Mouse (Mus musculus) heart, postnatal 25 days (tissue): Measurements from ENCODE around the gene Slc25a23. TPM values are rescaled to one million over a fixed set of nuclear protein-coding genes. Genes with fewer than 3 reads are reported as not detected.
A peak's percentile ranks its signal among the peaks of the same experiment; 100 is the strongest.
"Not testable (repeated sequence)": the region's sequence is repeated elsewhere in the genome, so short reads cannot be mapped to it uniquely, and the experiment has no call there.

Experiments
- DNase-seq: peaks from one replicate; pipeline ENCODE4 v3.0.0; 2022; ENCODE audit warnings: low spot score
- intact Hi-C: fragments of 180-260 bp; cut with DNase I; formaldehyde crosslinking; loops from one replicate; pipeline ENCODE4 v1.15.1; 2025
- total RNA-seq, 2 experiments: library from RNA; stranded (reverse); gene quantifications; 2 replicates each; pipeline ENCODE4 v1.2.3; 2021

Gene Slc25a23
- total RNA-seq, 2 experiments from 2014 or later = 65.1 to 75.0 TPM

GRCm38 (mm10) chr17:57079919-57080318, 20.3 kb upstream of the Slc25a23 start:
- intact Hi-C loops = no loop called here

GRCm38 (mm10) chr17:57078336-57078735, 18.7 kb upstream of the Slc25a23 start, which contains the start of gene Dennd1c:
Gene Dennd1c, minus strand, starts transcription at chr17:57078514.
- intact Hi-C loops = no loop called here
- no peak for DNase-seq

More at GRCm38 (mm10) chr17:57079919-57080318, 20.3 kb upstream of the Slc25a23 start:
- DNase-seq = no peak

- DNase-seq = no peak
- intact Hi-C loops = no loop called here
Observed at GRCm38 (mm10) chr17:57076916-57077315, 17.3 kb upstream of the Slc25a23 start.

GRCm38 (mm10) chr17:57070699-57071098, 11.0 kb upstream of the Slc25a23 start:
- no peak for DNase-seq
- intact Hi-C loops = no loop called here

GRCm38 (mm10) chr17:57070272-57070671, 10.6 kb upstream of the Slc25a23 start:
- intact Hi-C loops = no loop called here
- no peak for DNase-seq

- intact Hi-C loops = loop anchor here (10.0 kb wide), 1 partner anchor 268 kb away; no protein-coding TSS in a partner anchor
- no peak for DNase-seq
Observed at GRCm38 (mm10) chr17:57066908-57067307, 7.2 kb upstream of the Slc25a23 start.

- intact Hi-C loops = loop anchor here (10.0 kb wide), 1 partner anchor 272 kb away; no protein-coding TSS in a partner anchor
Observed at GRCm38 (mm10) chr17:57063031-57063430, 3.4 kb upstream of the Slc25a23 start.

GRCm38 (mm10) chr17:57062548-57062947, 2.9 kb upstream of the Slc25a23 start:
- intact Hi-C loops = loop anchor here (10.0 kb wide), 1 partner anchor 272 kb away; no protein-coding TSS in a partner anchor
- no peak for DNase-seq

More at GRCm38 (mm10) chr17:57063031-57063430, 3.4 kb upstream of the Slc25a23 start:
- no peak for DNase-seq

GRCm38 (mm10) chr17:57062011-57062521, 2.4 kb upstream of the Slc25a23 start:
- intact Hi-C loops = loop anchor here (10.0 kb wide), 1 partner anchor 273 kb away; no protein-coding TSS in a partner anchor
- DNase-seq = no peak

- DNase-seq = no peak
- intact Hi-C loops = loop anchor here (2.0 to 10.0 kb wide), 2 partner anchors 106 to 274 kb away; no protein-coding TSS in a partner anchor
Observed at GRCm38 (mm10) chr17:57061069-57061468, 1.4 kb upstream of the Slc25a23 start.

GRCm38 (mm10) chr17:57060231-57060801, 653 bp upstream of the Slc25a23 start:
- intact Hi-C loops = loop anchor here (2.0 to 10.0 kb wide), 2 partner anchors 106 to 274 kb away; no protein-coding TSS in a partner anchor

GRCm38 (mm10) chr17:57058891-57059485, 675 bp downstream of the Slc25a23 start, which contains the start of gene Crb3:
Gene Crb3, plus strand, starts transcription at chr17:57059105.
- no peak for DNase-seq
- intact Hi-C loops = loop anchor here (2.0 to 5.0 kb wide), 2 partner anchors 67 to 228 kb away; partner anchors contain the start of genes Clpp and Rfx2

More at GRCm38 (mm10) chr17:57060231-57060801, 653 bp upstream of the Slc25a23 start:
- peak; percentile 92 for DNase-seq

GRCm38 (mm10) chr17:57056246-57056645, 3.4 kb downstream of the Slc25a23 start:
- intact Hi-C loops = loop anchor here (5.0 kb wide), 1 partner anchor 64 kb away; the partner anchor contains the start of gene Clpp
- DNase-seq = no peak

- DNase-seq, intact Hi-C loops: not testable (repeated sequence)
Observed at GRCm38 (mm10) chr17:57051679-57052078, 8.0 kb downstream of the Slc25a23 start.

GRCm38 (mm10) chr17:57048816-57049215, 10.8 kb downstream of the Slc25a23 start:
- no peak for DNase-seq
- intact Hi-C loops = no loop called here

- intact Hi-C loops = no loop called here
- no peak for DNase-seq
Observed at GRCm38 (mm10) chr17:57047406-57047805, 12.3 kb downstream of the Slc25a23 start.

GRCm38 (mm10) chr17:57041554-57041953, 18.1 kb downstream of the Slc25a23 start, which contains the start of gene Slc25a41:
Gene Slc25a41, minus strand, starts transcription at chr17:57041654.
- intact Hi-C loops = no loop called here
- DNase-seq = no peak

- intact Hi-C loops = no loop called here
- no peak for DNase-seq
Observed at GRCm38 (mm10) chr17:57038978-57039377, 20.7 kb downstream of the Slc25a23 start.

GRCm38 (mm10) chr17:57032854-57033253, 26.8 kb downstream of the Slc25a23 start:
- intact Hi-C loops = no loop called here
- no peak for DNase-seq

GRCm38 (mm10) chr17:57031661-57032420, 27.8 kb downstream of the Slc25a23 start:
- peak; percentile 100 for DNase-seq
- intact Hi-C loops = no loop called here
